Mouse (Mus musculus): ENCODE data around the gene Limd1. TPM values are rescaled to one million over a fixed set of nuclear protein-coding genes. Genes with fewer than 3 reads are reported as not detected.

Limd1 gene
- total RNA-seq, 2 experiments from 2014 or later, result 9.6 to 13.5 TPM

Other genes with a start within 250 kb of the Limd1 start
- gene Tmem158, start 217.9 kb upstream of the Limd1 start, total RNA-seq (2021), result 10 to 100 TPM; 70.7 to 72.0 TPM
- gene Lars2, start 111.8 kb upstream of the Limd1 start, total RNA-seq (2021), result 100 to 1,000 TPM in 1 of 2 experiments, 10 to 100 TPM in 1; 100.0 to 120 TPM
- 10 to 100 TPM; 41.1 to 44.5 TPM for gene Sacm1l, start 51.1 kb downstream of the Limd1 start, total RNA-seq (2021)
- gene Slc6a20b, start 153.9 kb downstream of the Limd1 start, total RNA-seq (2021), result under 1 TPM; 0.46 to 0.74 TPM
- under 1 TPM in 1 of 2 experiments, not detected in 1; 0.09 TPM for gene Ccr9, start 199.7 kb downstream of the Limd1 start, total RNA-seq (2021)
- gene Slc6a20a, start 200.2 kb downstream of the Limd1 start, total RNA-seq (2021), result 10 to 100 TPM; 12.4 to 19.4 TPM
- 10 to 100 TPM; 57.7 to 57.8 TPM for gene Lztfl1, start 239.0 kb downstream of the Limd1 start, total RNA-seq (2021)

All from layer of hippocampus, postnatal 10 days (tissue).